Mouse (Mus musculus): ENCODE measurements at regions not wholly inside any gene's neighbourhood (a gene's known extent, or its start where the extent isn't known, plus 50 kb on each side); places are given as distances from the start of the nearest gene placed in this dataset.

DNA sequence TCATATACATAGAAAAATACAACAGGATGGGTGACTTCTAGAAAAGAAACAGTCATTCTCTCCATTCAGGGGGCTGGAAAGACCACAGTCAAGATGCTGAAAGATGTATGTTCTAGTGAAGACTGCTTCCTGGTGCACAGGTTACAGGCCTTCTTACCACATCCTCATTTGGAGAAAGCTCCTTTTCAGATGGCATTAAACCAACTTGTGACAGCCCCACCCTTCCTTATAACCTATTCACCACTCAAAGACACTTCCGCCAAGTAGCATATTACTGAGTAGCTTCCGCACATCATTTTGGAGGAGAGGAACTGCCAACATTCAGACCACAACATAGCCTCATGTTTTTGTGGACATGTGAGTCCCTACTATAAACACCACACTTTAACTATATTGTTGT lies 99.5 kb upstream of the Nabp1 start:
- TF ChIP-seq POLR2A (IDR thresholded peaks at IDR 0.05; ENCODE audit: insufficient read depth, low read length) (no peak), CTCF (IDR thresholded peaks at IDR 0.05; ENCODE audit: low read depth, low read length) (no peak), EP300 (IDR thresholded peaks at IDR 0.05; ENCODE audit: insufficient read depth, low read depth, low read length) (no peak)

Data from ES-Bruce4 (cell line).